8 mouse cellular contexts compared by ENCODE assay signal in the genomic region with DNA sequence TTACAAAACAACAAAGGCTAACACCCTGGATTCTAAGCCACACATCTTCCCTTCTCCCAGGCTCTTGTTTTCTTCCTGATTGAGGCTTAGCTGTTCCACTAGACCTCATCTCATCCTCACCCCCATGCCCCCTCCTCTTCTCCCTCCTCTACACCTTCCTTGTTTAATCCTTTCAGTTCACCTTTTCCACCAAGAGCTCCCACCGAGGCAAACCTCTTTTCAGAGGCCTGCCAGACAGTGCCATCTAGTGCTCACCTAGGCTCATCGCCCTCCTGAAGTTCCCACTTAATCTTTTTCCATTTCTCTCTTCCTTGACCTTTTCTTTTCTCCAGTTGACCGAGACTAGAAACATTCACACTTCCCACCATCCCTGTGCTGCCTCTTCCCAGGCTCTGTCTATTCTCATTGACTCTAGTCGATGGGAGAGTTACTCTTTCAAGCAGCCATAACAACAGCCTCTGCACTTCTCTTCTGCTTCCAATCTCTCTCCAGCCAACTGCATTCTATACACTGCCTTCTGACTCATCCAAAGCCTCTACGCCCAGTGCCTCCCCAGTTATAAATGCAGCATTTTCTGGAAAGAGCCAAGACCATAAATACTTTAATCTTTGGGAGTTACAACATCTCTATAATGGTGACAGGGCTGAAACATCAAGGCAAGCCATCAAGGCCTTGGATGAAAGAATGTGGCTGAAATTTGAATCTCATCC. TPM values are rescaled to one million over a fixed set of nuclear protein-coding genes. Genes with fewer than 3 reads are reported as not detected.
DNase-seq lines count a peak whose midpoint lies in the region; ATAC-seq and TF ChIP-seq lines count a peak whose summit lies in the region.
"Had no signal": no experiment of that assay in that cellular context is flagged by ENCODE, and none has a peak within 500 bp of the region (broad histone marks: within the 10 kb centered on the region; RNA-seq: fewer than 3 reads in every experiment).

No protein-coding gene starts in this region.

- H3K27me3 ChIP-seq in limb, embryonic 14.5 days (ENCODE audit: control insufficient read depth, insufficient read depth, low read length), result no peaks in the 10 kb centered on the region

- intact Hi-C loops in left cerebral cortex, adult 2 months (cut with DNase I), result loop anchor here (1.0 to 10.0 kb wide), 2 partner anchors 107 to 961 kb away; no protein-coding TSS in a partner anchor

- TF ChIP-seq POLR2A in limb, embryonic 14.5 days (IDR thresholded peaks at IDR 0.05; ENCODE audit: borderline replicate concordance, extremely low read depth, insufficient read depth, insufficient read length), result no peak

- no peak overlapping the region for H3K9ac ChIP-seq in ES-E14 (ENCODE audit: insufficient read depth, low read depth, low read length, poor library complexity, severe bottlenecking)
- no peak overlapping the region for H3K9ac ChIP-seq in limb, embryonic 14.5 days (ENCODE audit: low read depth, low read length, severe bottlenecking)

- no peaks in the 10 kb centered on the region for H3K4me1 ChIP-seq in ES-E14 (ENCODE audit: control insufficient read depth in 2 of 2, insufficient read depth in 2 of 2, low read length in 2 of 2, poor library complexity in 1 of 2)
- H3K4me1 ChIP-seq in limb, embryonic 14.5 days (ENCODE audit: control insufficient read depth, insufficient read depth, low read length), result no peaks in the 10 kb centered on the region

- WGBS in limb, embryonic 14.5 days, result 33% methylated on average over 5 of the region's 5 CpGs

- no peak overlapping the region for H3K27ac ChIP-seq in left cerebral cortex, adult 2 months
- no peak overlapping the region for H3K27ac ChIP-seq in ES-E14 (ENCODE audit: insufficient read depth, low read depth, low read length, poor library complexity, severe bottlenecking)
- H3K27ac ChIP-seq in limb, embryonic 14.5 days (replicated peaks; ENCODE audit: low read depth, low read length), result no peak overlapping the region
- H3K27ac ChIP-seq: macrophage had no signal

- H3K4me2 ChIP-seq in limb, embryonic 14.5 days (replicated peaks; ENCODE audit: low read depth, low read length, severe bottlenecking), result no peak overlapping the region

- peak in 1 of 2 experiments; percentile 22 for DNase-seq in left cerebral cortex, adult 2 months (ENCODE audit: extremely low spot score in 1 of 2, low spot score in 2 of 2)
- no peak for DNase-seq in left cerebral cortex, adult 8-10 months (ENCODE audit: low spot score in 2 of 2)
- peak; percentile 22 for DNase-seq in ES-E14 (ENCODE audit: low read depth, low spot score)
- peak; percentile 22 for DNase-seq in adrenal gland, postnatal 25 days
- peak; percentile 46 for DNase-seq in limb, embryonic 14.5 days (ENCODE audit: low spot score)
- DNase-seq in retina, postnatal 1 day, result peak; percentile 60
- DNase-seq in gastrocnemius, postnatal 10 days, result no peak

- in situ Hi-C loops in ES-E14 (cut with MboI; ENCODE audit: low sequenced_read_pairs in 2 of 2, unreplicated experiment in 2 of 2), result no loop called here

- peak; percentile 77 for TF ChIP-seq CTCF in left cerebral cortex, adult 2 months (IDR thresholded peaks at IDR 0.05)

- ATAC-seq in limb, embryonic 14.5 days (ENCODE audit: low FRiP score, low read depth), result no peak

- no peaks in the 10 kb centered on the region for H3K9me3 ChIP-seq in ES-E14 (ENCODE audit: control insufficient read depth, insufficient read depth, low read depth, low read length)
- no peaks in the 10 kb centered on the region for H3K9me3 ChIP-seq in limb, embryonic 14.5 days (ENCODE audit: control insufficient read depth, low read length)

- H3K4me3 ChIP-seq in left cerebral cortex, adult 2 months, result no peak overlapping the region
- no peak overlapping the region for H3K4me3 ChIP-seq in ES-E14 (ENCODE audit: insufficient read depth in 1 of 2, low read depth in 1 of 2, low read length in 2 of 2, poor library complexity in 1 of 2, severe bottlenecking in 1 of 2)
- no peak overlapping the region for H3K4me3 ChIP-seq in limb, embryonic 14.5 days (replicated peaks; ENCODE audit: low read length)

- H3K36me3 ChIP-seq in ES-E14 (ENCODE audit: control insufficient read depth, insufficient read depth, low read length, poor library complexity, severe bottlenecking), result no peaks in the 10 kb centered on the region
- 0 out of 2 replicates have a peak, but pooled peaks cover 2% of the 10 kb centered on the region for H3K36me3 ChIP-seq in limb, embryonic 14.5 days (ENCODE audit: control insufficient read depth, insufficient read depth, low read length)

TF ChIP-seq in ES-E14, 5 proteins besides CTCF, POLR2A, EP300 and RAD21:
- TF ChIP-seq ZNF384 (IDR thresholded peaks at IDR 0.05; ENCODE audit: low read depth, low read length) (no peak), ZC3H11A (IDR thresholded peaks at IDR 0.05; ENCODE audit: borderline replicate concordance, low read depth, low read length) (peak; percentile 49; the same call in 1 of the 2 replicates)

RNA-seq across cellular contexts. Expression of gene Stard5, which starts 43.9 kb away (rescaled TPM):
- 1 to 10 TPM; 6.8 to 7.4 TPM for total RNA-seq in left cerebral cortex, adult 2 months (2021)
- 10 to 100 TPM in 3 of 4 experiments, 1 to 10 TPM in 1; 9.2 to 12.9 (median 10.7) TPM for total RNA-seq in left cerebral cortex, adult 8-10 months (2022)
- total RNA-seq in ES-E14 (2012; rRNA removed), result 8.1 and 11.9 TPM in 2 replicates
- total RNA-seq in adrenal gland, postnatal 25 days (2021), result 38.3 and 41.9 TPM in 2 replicates
- polyA plus RNA-seq in limb, embryonic 14.5 days (2012; rRNA removed), result 18.5 and 20.0 TPM in 2 replicates
- polyA plus RNA-seq in limb, embryonic 14.5 days (2014; fragmentation: Nextera tagmentation; extraction: Ambion mirVana), result 21.6 and 23.7 TPM in 2 replicates
- total RNA-seq in gastrocnemius, postnatal 10 days (2021), result 1 to 10 TPM; 8.6 to 9.1 TPM

Comparison
In these comparisons a context has a peak if more than half of its experiments do, and no peak if none do; other contexts are left out.
1. DNase-seq: peak in ES-E14 (single experiment), adrenal gland, postnatal 25 days (single experiment), limb, embryonic 14.5 days (single experiment) and retina, postnatal 1 day (single experiment); none in left cerebral cortex, adult 8-10 months (0 of 2) and gastrocnemius, postnatal 10 days (single experiment).